Mouse (Mus musculus): ENCODE measurements at regions not wholly inside any gene's neighbourhood (a gene's known extent, or its start where the extent isn't known, plus 50 kb on each side); places are given as distances from the start of the nearest gene placed in this dataset.

GRCm38 (mm10) chr4:140441805-140442204, 195.2 kb upstream of the Igsf21 start:
- TF ChIP-seq GATA1 (IDR thresholded peaks at IDR 0.05; ENCODE audit: borderline replicate concordance, low read length) = no peak
- no peak for TF ChIP-seq FLI1 (IDR thresholded peaks at IDR 0.05; ENCODE audit: low read length)

Measured in megakaryocyte, embryonic 14.5 days (primary cell).